Mouse (Mus musculus): ENCODE measurements at regions not wholly inside any gene's neighbourhood (a gene's known extent, or its start where the extent isn't known, plus 50 kb on each side); places are given as distances from the start of the nearest gene placed in this dataset.

DNA sequence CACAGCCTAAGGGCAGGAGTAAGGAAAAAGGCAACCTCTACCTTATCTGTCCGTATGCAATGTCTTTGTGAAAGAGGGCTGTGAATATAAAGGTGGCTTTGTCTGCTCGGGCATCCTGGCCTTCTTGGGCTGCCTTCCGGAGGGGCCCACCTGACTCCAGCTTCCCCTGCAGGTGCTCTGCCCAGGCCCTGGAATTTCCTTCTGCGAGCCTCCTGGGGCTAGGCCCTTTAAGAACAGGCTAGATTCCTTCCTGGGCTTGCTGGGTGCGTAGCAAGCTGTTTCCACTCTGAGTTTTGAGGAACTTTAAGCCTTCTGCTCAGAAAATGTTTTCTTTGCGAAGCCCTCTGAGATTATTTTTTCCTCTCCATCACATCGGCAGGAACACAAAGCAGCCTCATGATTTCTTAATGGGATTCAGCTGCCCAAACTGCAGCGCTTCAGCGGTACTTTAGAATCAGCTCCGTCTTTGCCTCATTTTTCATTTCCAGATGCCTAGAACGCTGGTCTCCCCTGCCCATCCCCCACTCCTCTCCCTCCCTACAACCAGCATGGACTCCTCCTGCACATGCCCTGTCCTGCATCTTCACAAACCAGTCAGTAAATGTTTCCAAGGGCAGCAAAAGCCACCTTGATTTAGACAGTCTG lies 72.9 kb upstream of the Frmd6 start:
- DNase-seq (ENCODE audit: low spot score in 2 of 2): peak in 1 of 2 experiments; percentile 32

DNA sequence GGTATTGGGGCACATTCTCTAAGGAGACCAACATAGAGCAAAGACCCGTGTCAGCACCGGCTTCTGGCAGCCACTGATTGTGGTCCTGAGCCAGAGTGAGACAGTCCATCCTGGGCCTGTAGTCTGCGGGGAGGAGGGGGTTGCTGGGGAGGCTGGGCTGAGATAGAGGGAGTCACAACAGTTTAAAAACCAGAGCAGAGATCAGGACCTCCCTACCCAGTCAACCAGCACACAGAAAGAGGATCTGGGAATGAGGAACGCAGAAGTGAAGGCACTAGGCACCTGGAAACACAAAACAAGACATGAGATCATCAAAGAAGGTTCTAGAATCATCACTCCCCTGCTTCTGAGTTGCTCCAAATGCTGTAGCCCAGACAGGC lies 72.4 kb upstream of the Frmd6 start:
- no peak for DNase-seq (ENCODE audit: low spot score in 2 of 2)

DNA sequence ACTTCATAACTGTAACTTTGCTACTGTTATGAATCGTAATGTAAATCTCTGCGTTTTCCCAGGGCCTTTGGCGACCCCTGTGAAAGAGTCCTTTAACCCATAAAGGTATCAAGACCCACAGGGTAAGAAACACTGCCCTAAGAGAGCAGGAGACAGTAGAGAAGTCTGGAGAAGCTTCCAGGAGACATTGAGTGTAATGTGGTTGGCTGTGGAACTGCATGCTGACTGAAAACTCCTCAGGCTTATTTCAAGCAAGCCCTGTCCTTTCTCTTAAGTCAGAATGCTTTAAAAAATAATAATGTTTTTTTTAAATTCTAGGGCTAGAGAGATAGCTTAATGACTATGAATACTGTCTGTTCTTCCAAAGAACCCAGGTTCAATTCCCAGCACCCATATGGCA lies 71.9 kb upstream of the Frmd6 start:
- DNase-seq (ENCODE audit: low spot score in 2 of 2): no peak

DNA sequence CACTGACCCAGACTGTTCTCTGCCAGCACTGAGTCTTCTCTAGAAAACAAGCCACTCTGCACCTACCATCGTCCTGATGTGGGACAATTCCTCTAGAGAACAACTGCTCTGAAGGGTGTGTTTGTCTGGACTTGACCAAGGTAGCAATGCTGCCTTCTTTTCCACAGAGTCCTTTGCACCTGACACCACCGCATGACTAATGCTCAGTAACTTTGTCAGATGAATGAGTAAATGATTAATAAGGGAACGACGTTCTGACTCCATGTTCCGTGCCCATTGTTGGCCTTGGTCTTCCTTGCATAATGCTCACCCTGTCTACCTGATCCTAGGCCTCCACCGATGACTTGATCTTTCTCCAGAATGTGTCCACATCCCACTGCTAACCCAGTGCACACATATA lies 67.2 kb upstream of the Frmd6 start:
- no peak for DNase-seq (ENCODE audit: low spot score in 2 of 2)

DNA sequence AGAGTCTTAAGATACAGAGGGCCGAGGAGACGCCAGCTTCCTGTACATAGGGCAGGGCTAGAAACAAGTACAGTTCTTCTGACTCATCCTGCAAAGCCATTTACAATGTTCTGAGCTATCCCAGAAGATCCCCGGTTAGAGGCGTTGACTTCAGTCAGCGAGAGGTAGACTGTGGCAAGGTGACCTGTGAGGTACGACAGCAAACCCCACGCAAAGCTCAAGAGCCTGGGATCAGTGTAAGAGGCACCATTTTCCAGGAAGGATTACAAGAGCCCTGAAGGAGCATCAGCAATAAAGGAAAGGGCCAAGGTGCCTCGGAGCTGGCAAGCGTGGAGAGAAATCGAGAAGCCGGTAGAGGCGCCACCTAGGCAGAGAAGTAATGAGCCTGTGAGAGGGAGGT lies 61.8 kb upstream of the Frmd6 start:
- DNase-seq (ENCODE audit: low spot score in 2 of 2): no peak

DNA sequence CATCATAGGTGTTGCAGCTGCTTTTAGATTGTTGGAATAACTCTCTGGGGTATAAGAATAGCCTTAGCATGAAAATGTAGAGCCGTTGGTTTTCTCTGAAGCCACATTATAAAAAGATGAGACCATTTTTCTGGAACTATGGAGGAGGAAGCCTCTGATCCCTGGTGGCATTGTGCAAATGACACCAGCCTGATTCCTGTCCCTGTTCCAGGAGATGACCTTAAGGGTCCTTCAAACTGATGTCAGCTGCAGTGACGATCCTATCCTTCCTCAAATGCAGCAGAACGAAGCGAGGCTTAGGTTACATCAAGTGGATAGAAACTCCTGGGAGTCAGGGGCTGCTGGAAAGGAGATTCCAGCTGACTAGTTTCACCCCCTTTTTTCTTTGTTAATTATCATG lies 59.0 kb upstream of the Frmd6 start:
- no peak for DNase-seq (ENCODE audit: low spot score in 2 of 2)

DNA sequence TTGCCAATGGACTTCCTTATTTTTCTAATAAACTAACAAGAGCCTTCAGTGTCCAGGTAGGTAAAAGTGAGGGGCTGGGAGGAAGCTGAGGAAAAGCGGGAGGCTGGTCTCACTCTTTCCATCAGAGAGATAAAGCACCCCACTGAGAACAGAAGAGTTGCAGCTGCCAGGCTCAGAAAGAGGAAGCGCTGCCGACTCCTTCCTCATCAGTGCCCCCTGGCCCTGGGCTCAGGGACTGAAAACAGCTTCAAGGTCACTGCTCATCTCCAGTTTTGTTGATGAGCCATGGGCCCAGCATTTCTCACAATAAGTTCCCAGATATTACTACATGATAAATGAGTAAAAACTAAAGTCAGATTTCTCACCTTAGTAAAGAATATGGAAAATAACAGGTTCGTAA lies 57.4 kb upstream of the Frmd6 start:
- no peak for DNase-seq (ENCODE audit: low spot score in 2 of 2)

DNA sequence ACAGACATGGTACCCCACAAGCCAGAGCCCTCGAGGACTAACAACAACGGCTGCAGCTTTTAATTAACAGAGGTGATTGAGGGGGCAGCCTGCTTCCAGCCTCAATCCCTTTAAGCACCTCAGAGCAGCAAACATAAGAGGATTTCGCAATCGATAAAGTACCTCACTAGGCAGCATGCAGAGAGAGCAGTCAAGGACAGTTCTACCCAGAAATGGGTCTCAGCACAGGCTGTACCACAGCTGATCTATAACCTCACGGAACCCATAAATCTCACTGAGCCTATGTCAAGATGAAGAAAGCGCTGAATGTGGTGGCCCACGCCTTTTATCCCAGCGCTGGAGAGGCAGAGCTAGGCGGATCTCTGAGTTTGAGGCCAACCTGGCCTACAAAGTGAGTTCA lies 56.6 kb upstream of the Frmd6 start:
- DNase-seq (ENCODE audit: low spot score in 2 of 2): no peak

DNA sequence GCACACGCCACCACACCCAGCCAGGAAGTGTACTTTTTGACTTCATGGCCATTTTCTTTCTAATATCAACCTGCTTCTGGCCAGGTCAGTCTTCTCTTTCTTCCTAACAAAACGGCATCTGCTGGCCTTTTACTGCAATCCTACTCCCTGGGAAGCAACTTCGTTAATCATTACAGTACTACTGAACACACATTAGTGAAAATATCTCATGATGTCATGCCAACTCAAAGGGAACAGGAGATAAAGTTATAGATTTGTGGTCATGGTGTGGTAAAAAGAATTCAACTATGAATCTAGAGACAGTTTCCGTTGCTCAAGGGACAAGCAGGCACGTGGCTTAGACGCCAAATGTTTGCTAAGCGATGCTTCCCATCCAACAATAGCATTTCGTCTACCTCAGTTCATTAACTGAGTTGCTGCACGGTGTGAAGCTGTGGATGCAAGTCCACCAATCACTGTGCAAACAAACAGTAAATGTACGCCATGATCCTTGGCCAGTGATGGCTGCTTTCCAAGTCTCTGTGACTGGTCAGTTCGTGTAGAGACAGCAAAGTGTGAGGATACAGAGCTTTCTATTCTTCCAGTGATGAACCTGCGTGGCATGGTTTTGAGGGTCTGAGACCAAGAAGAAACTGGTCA lies 55.7 kb upstream of the Frmd6 start:
- DNase-seq (ENCODE audit: low spot score in 2 of 2): no peak

DNA sequence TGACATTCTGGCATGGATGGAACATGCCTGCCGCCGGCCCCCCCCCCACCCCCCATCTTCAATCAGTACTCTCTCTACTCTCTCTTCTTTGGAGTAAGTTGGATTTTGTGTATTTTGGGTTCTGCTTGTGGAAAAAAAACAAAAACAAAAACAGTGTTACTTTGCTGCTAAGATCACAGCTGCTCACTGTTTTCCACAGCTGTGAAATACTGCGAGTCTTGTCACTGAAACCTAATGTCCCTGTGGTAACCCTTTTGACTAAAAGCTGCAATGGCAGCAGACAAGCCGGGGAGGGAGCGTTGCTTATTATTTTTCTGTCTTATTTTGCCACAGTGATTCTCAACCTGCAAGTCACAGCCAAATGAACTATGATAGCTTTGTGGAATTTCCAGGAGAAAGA lies 51.3 kb upstream of the Frmd6 start:
- no peak for DNase-seq (ENCODE audit: low spot score in 2 of 2)

DNA sequence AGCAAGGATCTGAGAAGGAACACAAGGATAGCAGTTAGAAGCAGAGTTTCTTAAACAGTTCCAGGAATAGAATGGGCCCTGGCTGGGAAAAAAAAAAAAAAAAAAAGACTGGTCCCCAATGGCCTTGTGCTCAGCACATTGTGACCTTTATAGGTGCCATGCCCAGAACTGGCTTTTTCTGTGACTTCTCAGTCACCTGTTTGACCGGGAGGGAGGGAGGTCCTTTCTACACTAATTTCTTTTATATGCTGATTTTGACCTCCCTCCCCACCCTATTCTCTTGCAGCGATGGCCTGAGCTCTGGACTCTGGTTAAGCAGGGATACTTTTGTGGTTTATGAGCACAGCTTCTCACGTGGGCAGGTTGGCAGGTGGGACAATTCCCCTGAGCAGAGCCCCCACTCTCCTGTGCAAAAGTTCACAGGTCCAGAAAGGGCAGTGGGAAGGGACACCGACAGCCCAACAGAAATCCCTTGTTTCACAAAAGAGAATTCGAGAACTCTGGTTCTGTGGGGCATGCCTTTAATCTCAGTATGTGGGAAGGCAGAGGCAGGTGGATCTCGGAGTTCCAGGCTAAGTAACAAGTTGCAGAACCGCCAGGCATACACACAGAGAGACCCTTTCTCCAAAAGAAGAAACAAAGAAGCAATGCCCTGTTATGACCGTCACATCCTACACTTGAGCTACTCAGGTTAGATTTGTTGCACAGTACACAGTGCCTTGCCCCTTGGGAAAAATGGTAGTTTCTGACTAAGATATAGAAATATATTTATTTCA lies 50.3 kb upstream of the Frmd6 start:
- no peak for DNase-seq (ENCODE audit: low spot score in 2 of 2)
